Mouse (Mus musculus): ENCODE results near the gene Rab1a.
"Not testable (repeated sequence)": the region's sequence is repeated elsewhere in the genome, so short reads cannot be mapped to it uniquely, and the experiment has no call there.

DNA sequence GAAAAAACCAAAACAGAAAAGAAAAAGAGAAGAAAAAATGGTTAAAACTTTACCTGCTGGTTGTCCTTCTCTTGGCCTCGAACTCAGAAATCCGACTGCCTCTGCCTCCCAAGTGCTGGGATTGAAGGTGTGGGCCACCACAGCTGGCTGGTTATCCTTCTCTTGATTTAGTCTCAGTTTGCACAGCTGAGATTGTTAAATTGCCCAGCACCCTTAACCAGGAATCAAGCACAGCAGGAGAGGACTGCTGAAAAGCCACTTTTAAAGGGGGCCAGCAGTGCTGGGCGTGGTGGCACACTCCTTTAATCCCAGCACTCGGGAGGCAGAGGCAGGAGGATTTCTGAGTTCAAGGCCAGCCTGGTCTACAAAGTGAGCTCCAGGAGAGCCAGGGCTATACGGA is 47.7 kb upstream of the Rab1a start:
- not testable (repeated sequence) for TF ChIP-seq CTCF, POLR2A (IDR thresholded peaks at IDR 0.05; ENCODE audit: extremely low read depth, insufficient read depth, low read length)

Data from cortical plate, adult 2 months (tissue).